In the genomic region with DNA sequence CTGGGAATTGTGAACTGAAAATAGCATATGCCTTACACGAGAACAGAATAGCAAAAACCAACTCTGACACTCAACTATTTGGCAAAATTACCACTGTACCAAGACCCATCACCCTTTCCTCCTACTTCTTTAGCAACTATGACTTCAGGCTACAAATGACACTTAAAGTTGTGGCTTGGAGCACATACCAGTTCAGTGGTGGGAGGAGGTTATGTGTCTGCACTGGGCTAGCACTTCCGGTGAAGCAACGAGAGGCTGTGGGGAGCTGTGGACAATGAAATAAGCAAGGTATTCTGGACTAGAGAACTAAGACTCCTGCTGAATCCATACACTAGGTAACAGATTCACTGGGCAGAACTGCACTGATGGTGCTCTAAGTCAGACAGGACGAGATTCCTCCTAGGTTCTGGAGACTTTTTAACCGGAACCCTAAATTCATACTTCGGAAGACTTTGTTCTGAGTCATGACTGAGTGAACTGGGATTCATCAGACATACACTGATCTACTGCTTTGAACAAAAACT, we compare ENCODE assay signal across 13 mouse cellular contexts.
"Had no signal": no experiment of that assay in that cellular context is flagged by ENCODE, and none has a peak within 500 bp of the region (broad histone marks: within the 10 kb centered on the region; RNA-seq: fewer than 3 reads in every experiment).

No protein-coding gene starts in this region.

- H3K27ac ChIP-seq: kidney, postnatal 0 days; limb, embryonic 15.5 days; liver, embryonic 12.5 days; macrophage; midbrain, embryonic 15.5 days; neural tube, embryonic 13.5 days; stomach, embryonic 15.5 days had no signal

- H3K4me1 ChIP-seq: limb, embryonic 15.5 days; liver, embryonic 12.5 days; midbrain, embryonic 15.5 days; neural tube, embryonic 13.5 days; stomach, embryonic 15.5 days had no signal

- H3K36me3 ChIP-seq: limb, embryonic 15.5 days; liver, embryonic 12.5 days; midbrain, embryonic 15.5 days; neural tube, embryonic 13.5 days; stomach, embryonic 15.5 days had no signal

- H3K4me3 ChIP-seq: limb, embryonic 15.5 days; liver, embryonic 12.5 days; megakaryocyte, embryonic 14.5 days; midbrain, embryonic 15.5 days; neural tube, embryonic 13.5 days; stomach, embryonic 15.5 days had no signal

- DNase-seq: kidney, adult 8-10 months; layer of hippocampus, postnatal 36 days; lung, embryonic 14.5 days; lung, postnatal 10 days; retina, postnatal 1 day had no signal

- H3K27me3 ChIP-seq: liver, embryonic 12.5 days; stomach, embryonic 15.5 days had no signal
